Mouse (Mus musculus) cerebellum, adult 2 months (tissue): Measurements from ENCODE around the gene Tspan4. TPM values are rescaled to one million over a fixed set of nuclear protein-coding genes. Genes with fewer than 3 reads are reported as not detected.

ENCODE experiments used
- DNase-seq, 2 experiments: peaks; one replicate each; pipeline ENCODE4 v3.0.0; 2021
- H3K27ac ChIP-seq: fragments of 200-500 bp; 2 replicates; pipeline ENCODE4 v1.5.1; 2012; ENCODE audit warnings: low read length, control low read depth, inconsistent platforms; ENCODE audit not compliant: insufficient read depth
- H3K27me3 ChIP-seq: fragments of 200-500 bp; 2 replicates; pipeline ENCODE4 v1.6.1; 2012; ENCODE audit warnings: inconsistent platforms, mild to moderate bottlenecking, low read length, moderate library complexity; ENCODE audit not compliant: control insufficient read depth, insufficient read depth
- H3K4me1 ChIP-seq: fragments of 200-500 bp; 2 replicates; pipeline ENCODE4 v1.6.1; 2011; ENCODE audit warnings: low read length; ENCODE audit not compliant: control insufficient read depth, insufficient read depth
- H3K4me3 ChIP-seq: fragments of 200-500 bp; replicated peaks from 2 replicates; pipeline ENCODE3; 2011; ENCODE audit warnings: mild to moderate bottlenecking, low read depth, low read length, control low read depth; ENCODE audit not compliant: insufficient read depth
- CTCF ChIP-seq: fragments of 200-500 bp; IDR thresholded peaks from 2 replicates; pipeline ENCODE4 v1.5.1; 2011; ENCODE audit warnings: low read depth, mild to moderate bottlenecking, control low read depth, low read length, moderate library complexity, borderline replicate concordance; ENCODE audit not compliant: insufficient read depth
- POLR2A ChIP-seq: fragments of 200-500 bp; IDR thresholded peaks from 2 replicates; pipeline ENCODE4 v1.6.1; 2011; ENCODE audit warnings: low read length, control low read depth, borderline replicate concordance; ENCODE audit not compliant: insufficient read depth
- WGBS: fragments of 180-500 bp; shearing (Covaris S2); methylation state at CpG from one replicate; pipeline ENCODE4 v1.1.7; 2018; 5-methylcytosine and 5-hydroxymethylcytosine counted together
- polyA plus RNA-seq: library from polyadenylated mRNA; depleted of rRNA; stranded (reverse); fragments of >200 nt; gene quantifications from 2 replicates; pipeline ENCODE4 v1.2.3, GENCODE M21; 2012

The Tspan4 gene
- polyA plus RNA-seq, 1 experiment, result 140 TPM

DNA sequence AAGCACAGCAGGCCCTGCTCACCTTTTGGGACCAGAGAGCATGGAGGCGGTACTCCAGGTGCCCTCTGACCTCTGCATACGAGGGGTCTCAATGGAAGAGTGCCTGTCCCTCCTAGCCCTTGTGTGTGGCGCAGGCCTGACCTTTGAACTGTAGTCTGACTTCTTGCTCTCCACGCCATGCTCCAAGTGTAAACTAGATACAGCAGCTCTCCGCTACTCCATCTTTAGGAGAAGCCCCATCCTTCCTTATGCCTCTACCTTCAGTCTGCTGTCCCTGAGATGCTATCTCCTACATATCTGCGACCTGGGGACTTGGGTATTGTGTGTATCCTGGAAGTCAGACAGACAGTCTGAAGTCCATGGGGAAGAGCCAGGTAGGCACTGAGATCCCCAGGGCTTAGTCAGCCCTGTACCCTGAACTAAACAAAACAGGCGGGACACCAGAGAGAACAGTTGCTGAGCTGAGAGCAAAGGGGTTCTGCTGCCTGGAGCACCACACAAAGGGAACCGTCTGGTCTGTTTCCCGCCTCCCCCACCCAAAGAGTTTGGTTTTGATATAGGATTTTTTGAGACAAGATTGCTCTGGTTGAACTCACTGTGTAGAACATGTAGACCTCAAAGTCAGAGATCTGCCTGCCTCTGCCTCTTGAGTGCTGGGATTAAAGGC lies 39.1 kb upstream of the Tspan4 start:
- Histone ChIP-seq H3K4me3 (peak overlapping the region; percentile 55), H3K27me3 (no peaks in the 10 kb centered on the region), H3K4me1 (peaks cover 45% of the 10 kb centered on the region), H3K27ac (peak overlapping the region; percentile 75)
- no peak for TF ChIP-seq CTCF
- TF ChIP-seq POLR2A, result no peak
- peak in 1 of 2 experiments; percentile 39 for DNase-seq
- WGBS, result 72% methylated on average over 9 of the region's 9 CpGs

DNA sequence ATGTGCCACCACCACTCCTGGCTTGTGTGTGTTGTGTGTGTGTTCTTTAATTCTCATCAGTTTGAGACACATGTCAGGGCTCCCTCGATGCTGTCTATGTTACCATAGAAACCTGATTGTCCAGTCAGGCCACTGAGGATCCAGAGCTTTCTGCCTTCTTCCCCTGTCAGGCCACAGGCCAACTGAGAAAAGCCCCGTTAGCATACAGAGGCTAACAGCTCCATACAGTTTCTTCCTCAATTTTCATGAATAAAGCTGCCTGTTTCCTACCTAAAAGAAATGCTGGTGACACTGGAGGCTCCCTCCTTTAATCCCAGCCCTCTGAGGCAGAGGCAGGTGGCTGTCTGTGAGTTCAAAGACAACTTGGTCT lies 38.5 kb upstream of the Tspan4 start:
- 20% methylated on average over 2 of the region's 2 CpGs for WGBS
- DNase-seq, result peak in 1 of 2 experiments; percentile 18
- Histone ChIP-seq H3K27me3 (no peaks in the 10 kb centered on the region), H3K4me3 (peak overlapping the region; percentile 98), H3K4me1 (peaks cover 40% of the 10 kb centered on the region), H3K27ac (no peak overlapping the region; the same call in 1 of the 2 replicates)
- TF ChIP-seq POLR2A, result no peak
- TF ChIP-seq CTCF, result no peak

DNA sequence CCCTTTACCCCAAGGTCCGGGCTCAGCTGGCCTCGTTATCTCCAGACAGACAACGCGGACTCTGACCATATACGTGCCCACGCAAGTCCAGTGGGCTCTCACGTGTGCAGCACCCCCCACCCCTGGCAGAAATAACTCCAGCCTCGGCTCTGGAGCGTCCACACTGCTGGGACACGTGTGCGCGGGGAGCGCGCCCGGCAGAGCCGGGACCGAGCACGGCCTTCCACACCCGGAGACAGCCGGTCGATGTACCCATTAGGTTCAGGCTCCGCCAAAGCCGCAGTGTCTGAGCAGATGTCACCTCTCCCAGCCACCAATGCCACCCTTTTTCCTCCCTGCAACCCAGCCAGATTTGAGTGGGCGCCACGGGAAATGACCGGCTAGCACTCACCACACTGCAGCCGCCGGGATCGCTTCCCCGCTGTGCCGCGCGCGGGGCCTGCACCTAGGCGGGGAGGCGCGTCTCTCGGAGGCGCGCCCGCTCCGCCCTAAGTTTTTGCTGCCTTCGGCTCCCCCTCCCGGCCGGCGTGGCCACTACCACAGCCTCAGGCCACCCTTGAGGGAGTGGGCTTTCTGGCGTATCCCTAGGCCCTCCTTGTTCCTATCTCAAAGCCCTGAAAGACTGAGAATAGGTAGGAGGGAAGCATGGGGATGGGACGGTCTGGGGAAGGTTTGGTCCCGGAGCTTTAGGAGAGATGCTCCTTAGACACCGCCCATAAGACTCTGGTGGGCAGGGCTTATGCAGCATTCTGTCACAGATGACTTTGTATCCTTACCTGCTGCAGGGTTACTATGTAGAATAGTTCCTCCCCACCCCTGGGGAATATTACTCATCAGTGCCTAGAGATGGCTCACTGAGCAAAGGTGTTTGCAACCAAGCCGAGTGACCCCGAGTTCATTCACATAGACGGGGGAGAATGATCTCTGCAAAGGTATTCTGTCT lies 37.6 kb upstream of the Tspan4 start, which contains the start of gene Slc25a22:
Gene Slc25a22 (minus strand): TSS at position 715 of the 943 bp plus-strand sequence.
- H3K27ac ChIP-seq, result peak within 1 kb of the TSS; percentile 99
- H3K4me1 ChIP-seq, result peaks cover 32% of the 10 kb centered on the region
- WGBS, result 4% methylated on average over 53 of the region's 53 CpGs

DNA sequence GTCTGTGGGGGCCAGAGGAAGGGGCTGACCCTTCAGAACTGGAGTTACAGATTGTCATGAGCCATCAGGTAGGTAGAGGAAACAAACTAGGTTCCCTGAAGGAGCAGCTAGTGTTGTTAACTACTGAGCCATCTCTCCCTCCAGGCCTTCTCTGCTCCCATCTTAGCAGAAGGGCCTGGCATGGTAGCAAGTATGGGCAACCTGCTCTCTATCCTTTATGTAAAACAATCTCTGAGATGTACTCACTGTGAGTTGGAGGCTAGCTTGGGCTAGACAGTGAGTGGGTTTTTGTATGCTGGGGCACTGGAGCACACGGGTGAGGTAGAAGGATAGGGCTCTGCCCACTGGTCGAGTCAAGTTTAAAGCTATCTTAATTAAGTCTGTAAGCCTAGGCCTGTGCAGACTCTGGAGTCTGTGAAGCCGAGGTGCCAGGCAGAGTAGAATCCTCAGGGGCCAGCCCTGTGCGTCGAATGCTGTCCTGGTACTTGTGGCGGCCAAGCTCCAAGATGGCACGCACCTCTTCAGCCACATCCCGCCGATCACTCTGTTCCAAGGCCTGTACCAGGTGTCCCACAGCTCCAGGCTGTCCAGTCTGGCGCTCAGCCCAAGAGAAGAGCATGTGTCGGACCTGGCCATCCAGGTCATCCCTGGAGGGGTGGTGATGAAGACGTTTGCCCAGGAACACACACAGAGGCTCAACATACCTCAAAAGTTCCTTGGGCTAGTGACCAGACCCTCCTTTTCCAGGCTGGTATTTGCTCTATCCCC lies 36.7 kb upstream of the Tspan4 start:
- Histone ChIP-seq H3K27me3 (no peaks in the 10 kb centered on the region), H3K27ac (peak overlapping the region; percentile 99), H3K4me3 (no peak overlapping the region), H3K4me1 (peaks cover 32% of the 10 kb centered on the region)
- 16% methylated on average over 12 of the region's 12 CpGs for WGBS
- TF ChIP-seq POLR2A, result no peak
- TF ChIP-seq CTCF, result no peak
- DNase-seq, result peak; percentile 82 to 91

More for the DNA sequence above, 37.6 kb upstream of the Tspan4 start, which contains the start of gene Slc25a22:
- Histone ChIP-seq H3K27me3 (no peaks in the 10 kb centered on the region), H3K4me3 (peak within 1 kb of the TSS; percentile 98)
- TF ChIP-seq CTCF (peak; percentile 61; the same call in 1 of the 2 replicates), POLR2A (peak; percentile 74; the same call in 1 of the 2 replicates)
- DNase-seq, result peak; percentile 87 to 92

DNA sequence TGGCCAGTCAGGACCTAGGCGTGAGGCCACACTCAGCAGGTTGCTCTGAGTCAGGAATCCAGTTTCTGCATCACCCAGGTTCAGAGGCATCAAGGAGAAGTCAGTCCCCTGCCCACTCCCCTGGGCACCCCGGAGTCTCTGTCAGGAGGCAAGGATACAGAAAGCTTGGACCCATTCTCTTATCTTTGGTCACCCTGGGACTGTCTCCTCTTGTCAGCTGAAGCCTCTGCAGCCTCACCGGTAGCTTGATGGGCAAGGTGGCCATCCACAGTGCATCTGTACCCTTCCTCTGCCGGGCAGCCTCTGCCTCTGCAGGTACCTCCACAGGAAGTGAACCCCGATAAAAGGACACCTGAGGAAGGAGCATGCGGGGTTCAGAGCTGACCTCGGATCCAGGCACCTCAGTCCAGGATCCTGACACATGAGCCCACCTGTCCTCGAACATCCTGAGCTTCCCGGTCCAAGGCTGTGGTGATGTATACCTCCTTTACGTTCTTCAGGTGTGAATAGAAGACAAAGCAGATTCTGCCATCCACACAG lies 35.8 kb upstream of the Tspan4 start:
- DNase-seq, result peak in 1 of 2 experiments; percentile 25
- TF ChIP-seq POLR2A, result no peak
- TF ChIP-seq CTCF, result no peak
- 0 out of 2 replicates have a peak overlapping the region, but pooled peaks have one; percentile 22 for H3K27ac ChIP-seq
- no peak overlapping the region for H3K4me3 ChIP-seq
- H3K4me1 ChIP-seq, result peaks cover 32% of the 10 kb centered on the region
- H3K27me3 ChIP-seq, result no peaks in the 10 kb centered on the region
- whole genome bisulfite sequencing, result 86% methylated on average over 10 of the region's 10 CpGs

DNA sequence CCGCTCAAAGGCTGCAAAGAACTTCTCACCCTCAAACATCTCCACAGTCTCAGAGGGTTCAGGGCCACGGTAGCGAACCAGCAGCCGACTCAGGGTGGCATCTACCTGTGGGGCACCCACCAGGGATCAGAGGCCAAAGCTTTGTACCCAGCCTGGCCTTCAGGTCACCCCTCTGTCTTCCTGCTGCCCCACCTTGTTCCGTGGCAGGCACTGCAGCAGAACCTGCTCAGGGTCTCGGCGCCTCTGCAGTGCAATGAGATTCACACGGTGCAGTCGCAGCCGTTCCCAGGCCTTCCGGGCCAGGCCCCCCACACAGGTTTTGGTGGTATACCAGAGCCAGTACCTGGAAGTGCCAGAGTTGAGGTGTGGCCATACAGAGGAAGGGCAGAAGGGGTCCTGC lies 35.2 kb upstream of the Tspan4 start:
- no peak for TF ChIP-seq POLR2A
- no peak for TF ChIP-seq CTCF
- DNase-seq, result peak; percentile 21 to 32
- Histone ChIP-seq H3K4me1 (peaks cover 32% of the 10 kb centered on the region), H3K27ac (no peak overlapping the region), H3K4me3 (no peak overlapping the region), H3K27me3 (no peaks in the 10 kb centered on the region)
- WGBS, result 94% methylated on average over 11 of the region's 11 CpGs

DNA sequence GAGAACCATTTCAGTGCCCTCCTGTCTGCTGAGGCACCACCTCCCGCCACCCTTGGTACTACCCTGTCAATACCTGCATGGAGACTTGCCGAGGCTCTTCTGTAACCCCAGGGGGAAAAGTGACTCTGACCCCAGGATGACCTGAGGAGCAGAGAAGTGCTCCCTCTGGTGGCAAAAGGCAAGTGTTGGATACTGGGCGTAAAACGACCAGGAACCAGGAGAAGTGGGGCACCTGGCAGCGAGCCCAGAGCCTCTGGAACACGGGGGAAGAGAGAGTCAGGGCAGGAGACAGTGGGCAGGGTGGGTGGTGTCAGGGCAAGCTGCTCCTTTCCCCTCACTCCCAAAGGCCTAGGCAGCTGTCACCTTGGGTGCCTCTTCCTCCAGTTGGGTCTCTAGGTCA lies 34.4 kb upstream of the Tspan4 start:
- TF ChIP-seq POLR2A, result no peak
- peak; percentile 80 for TF ChIP-seq CTCF
- Histone ChIP-seq H3K27me3 (no peaks in the 10 kb centered on the region), H3K4me1 (peaks cover 31% of the 10 kb centered on the region), H3K27ac (no peak overlapping the region), H3K4me3 (no peak overlapping the region)
- DNase-seq, result peak; percentile 70 to 72
- 18% methylated on average over 6 of the region's 6 CpGs for WGBS
